Mouse (Mus musculus) heart, postnatal 0 days (tissue): ENCODE measurements around the gene Reep3.

Source experiments
- CTCF ChIP-seq: IDR thresholded peaks from 2 replicates; pipeline ENCODE4 v1.5.1; 2016; ENCODE audit warnings: antibody characterized with exemption, control low read depth, low read depth
- EP300 ChIP-seq: IDR thresholded peaks from 2 replicates; pipeline ENCODE4 v1.6.1; 2016; ENCODE audit warnings: antibody characterized with exemption, low read depth

DNA sequence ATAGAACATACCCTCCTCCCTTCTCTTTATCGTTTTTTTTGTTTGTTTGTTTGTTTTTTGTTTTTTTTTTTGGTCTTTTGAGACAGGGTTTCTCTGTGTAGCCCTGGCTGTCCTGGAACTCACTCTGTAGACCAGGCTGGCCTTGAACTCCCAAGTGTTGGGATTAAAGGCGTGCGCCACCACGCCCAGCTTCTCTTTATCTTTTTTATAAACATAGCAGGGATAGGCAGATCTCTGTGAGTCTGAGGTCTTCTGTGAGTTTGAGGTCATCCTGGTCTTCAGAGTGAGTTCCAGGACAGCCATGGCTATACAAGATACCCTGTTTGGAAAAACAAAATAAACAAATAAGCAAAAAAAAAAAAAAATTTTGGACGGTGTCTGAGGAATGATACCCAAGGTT lies 127.7 kb downstream of the Reep3 start:
- TF ChIP-seq EP300 (no peak), CTCF (no peak)
